ENCODE assay signal across 15 mouse cellular contexts in genomic region chr1:177591742-177592141, GRCm38 (mm10).
DNase-seq lines count a peak whose midpoint lies in the region; ATAC-seq and TF ChIP-seq lines count a peak whose summit lies in the region.
"Had no signal": no experiment of that assay in that cellular context is flagged by ENCODE, and none has a peak within 500 bp of the region (broad histone marks: within the 10 kb centered on the region; RNA-seq: fewer than 3 reads in every experiment).

No protein-coding gene starts in this region.

- intact Hi-C loops in heart, adult 2 months (cut with DNase I) = no loop called here

- DNase-seq in cerebellum, adult 2 months = peak in 1 of 2 experiments; percentile 55
- DNase-seq in heart, embryonic 10.5 days (ENCODE audit: low spot score) = peak; percentile 39
- DNase-seq in heart, adult 2 months = no peak
- DNase-seq: adrenal gland, adult 2 months; adrenal gland, postnatal 10 days; adrenal gland, postnatal 25 days; embryo, embryonic 11 days had no signal

- H3K9ac ChIP-seq in heart, adult 2 months (ENCODE audit: low read depth, low read length) = no peak overlapping the region
- H3K9ac ChIP-seq: embryonic facial prominence, embryonic 13.5 days; embryonic facial prominence, embryonic 15.5 days; forebrain, embryonic 12.5 days had no signal

- H3K4me1 ChIP-seq in cerebellum, adult 2 months (ENCODE audit: control insufficient read depth, insufficient read depth, low read length) = peaks cover 44% of the 10 kb centered on the region
- no peaks in the 10 kb centered on the region for H3K4me1 ChIP-seq in heart, embryonic 10.5 days
- no peaks in the 10 kb centered on the region for H3K4me1 ChIP-seq in heart, adult 2 months (ENCODE audit: control insufficient read depth, insufficient read depth, low read length)
- H3K4me1 ChIP-seq: embryonic facial prominence, embryonic 13.5 days; embryonic facial prominence, embryonic 15.5 days; forebrain, embryonic 10.5 days; forebrain, embryonic 12.5 days had no signal

- H3K36me3 ChIP-seq in heart, embryonic 10.5 days = no peaks in the 10 kb centered on the region
- no peaks in the 10 kb centered on the region for H3K36me3 ChIP-seq in heart, adult 2 months (ENCODE audit: control insufficient read depth, insufficient read depth, low read length)
- H3K36me3 ChIP-seq: embryonic facial prominence, embryonic 13.5 days; embryonic facial prominence, embryonic 15.5 days; forebrain, embryonic 10.5 days; forebrain, embryonic 12.5 days had no signal

- no peaks in the 10 kb centered on the region for H3K9me3 ChIP-seq in heart, embryonic 10.5 days
- H3K9me3 ChIP-seq: embryonic facial prominence, embryonic 13.5 days; embryonic facial prominence, embryonic 15.5 days; forebrain, embryonic 10.5 days; forebrain, embryonic 12.5 days had no signal

- TF ChIP-seq EP300 in heart, adult 2 months (IDR thresholded peaks at IDR 0.05; ENCODE audit: insufficient read depth, low read depth, low read length) = no peak

- H3K4me3 ChIP-seq in cerebellum, adult 2 months (replicated peaks; ENCODE audit: insufficient read depth, low read depth, low read length) = no peak overlapping the region
- no peak overlapping the region for H3K4me3 ChIP-seq in heart, embryonic 10.5 days
- no peak overlapping the region for H3K4me3 ChIP-seq in heart, adult 2 months
- H3K4me3 ChIP-seq: embryonic facial prominence, embryonic 13.5 days; embryonic facial prominence, embryonic 15.5 days; erythroblast, embryonic 14.5 days; forebrain, embryonic 10.5 days; forebrain, embryonic 12.5 days had no signal

- no peak; the same call in 1 of the 2 replicates for ATAC-seq in cerebellum, adult (ENCODE audit: insufficient number of reproducible peaks, low FRiP score, low TSS enrichment)
- ATAC-seq: forebrain, embryonic 14.5 days; forebrain, embryonic 16.5 days had no signal

- no peak for TF ChIP-seq CTCF in cerebellum, adult 2 months (IDR thresholded peaks at IDR 0.05; ENCODE audit: borderline replicate concordance, insufficient read depth, low read depth, low read length)
- no peak for TF ChIP-seq CTCF in heart, adult 2 months (IDR thresholded peaks at IDR 0.05)

- TF ChIP-seq POLR2A in cerebellum, adult 2 months (IDR thresholded peaks at IDR 0.05; ENCODE audit: borderline replicate concordance, insufficient read depth, low read length) = no peak
- TF ChIP-seq POLR2A in heart, adult 2 months (IDR thresholded peaks at IDR 0.05; ENCODE audit: insufficient read depth, low read depth, low read length) = no peak

- no peaks in the 10 kb centered on the region for H3K79me2 ChIP-seq in heart, adult 2 months (replicated peaks; ENCODE audit: control insufficient read depth, insufficient read depth, low read length)

- no peaks in the 10 kb centered on the region for H3K27me3 ChIP-seq in cerebellum, adult 2 months (ENCODE audit: control insufficient read depth, insufficient read depth, low read length)
- no peaks in the 10 kb centered on the region for H3K27me3 ChIP-seq in heart, embryonic 10.5 days (ENCODE audit: insufficient read depth, poor library complexity, severe bottlenecking)
- no peaks in the 10 kb centered on the region for H3K27me3 ChIP-seq in heart, adult 2 months (ENCODE audit: control insufficient read depth, insufficient read depth, low read length)
- H3K27me3 ChIP-seq: embryonic facial prominence, embryonic 13.5 days; embryonic facial prominence, embryonic 15.5 days; forebrain, embryonic 12.5 days had no signal

- H3K27ac ChIP-seq in cerebellum, adult 2 months (ENCODE audit: insufficient read depth, low read length) = peak overlapping the region; percentile 65
- no peak overlapping the region for H3K27ac ChIP-seq in heart, embryonic 10.5 days
- no peak overlapping the region for H3K27ac ChIP-seq in heart, adult 2 months
- H3K27ac ChIP-seq: embryonic facial prominence, embryonic 13.5 days; embryonic facial prominence, embryonic 15.5 days; forebrain, embryonic 10.5 days; forebrain, embryonic 12.5 days had no signal

- WGBS in cerebellum, adult 2 months = 18% methylated on average over 3 of the region's 3 CpGs
- 90% methylated on average over 3 of the region's 3 CpGs for WGBS in heart, embryonic 10.5 days
- 90% methylated on average over 3 of the region's 3 CpGs for WGBS in heart, adult 2 months
